In genomic region chr19:55740753-55741438, GRCm38 (mm10) we compare ENCODE assay signal across 8 mouse cellular contexts. TPM values are rescaled to one million over a fixed set of nuclear protein-coding genes. Genes with fewer than 3 reads are reported as not detected.
DNase-seq lines count a peak whose midpoint lies in the region; ATAC-seq and TF ChIP-seq lines count a peak whose summit lies in the region.

No protein-coding gene starts in this region.

- no peak for TF ChIP-seq POLR2A in cortical plate, adult 2 months (IDR thresholded peaks at IDR 0.05; ENCODE audit: extremely low read depth, insufficient read depth, low read length)

- peaks cover 66% of the 10 kb centered on the region for H3K27me3 ChIP-seq in erythroblast, embryonic 14.5 days (ENCODE audit: control insufficient read depth)
- peaks cover 23% of the 10 kb centered on the region for H3K27me3 ChIP-seq in hindbrain, embryonic 14.5 days (ENCODE audit: control insufficient read depth, insufficient read depth, low read length)

- no peak for DNase-seq in hindbrain, embryonic 14.5 days (ENCODE audit: low spot score)
- DNase-seq in T-cell, adult 2 months (ENCODE audit: low spot score) = no peak
- no peak for DNase-seq in adrenal gland, postnatal 36 days

- no peak overlapping the region for H3K27ac ChIP-seq in cortical plate, adult 2 months (ENCODE audit: insufficient read depth, low read length)
- H3K27ac ChIP-seq in hindbrain, embryonic 14.5 days = peak overlapping the region; percentile 61

- TF ChIP-seq CTCF in cortical plate, adult 2 months (IDR thresholded peaks at IDR 0.05; ENCODE audit: extremely low read depth, insufficient read depth, low read length) = no peak

- peaks cover 11% of the 10 kb centered on the region; the same call in 1 of the 2 replicates for H3K9me3 ChIP-seq in erythroblast, embryonic 14.5 days (ENCODE audit: control insufficient read depth, low read length)
- no peaks in the 10 kb centered on the region for H3K9me3 ChIP-seq in hindbrain, embryonic 14.5 days (ENCODE audit: control insufficient read depth, low read length)

- H3K9ac ChIP-seq in hindbrain, embryonic 14.5 days = peak overlapping the region; percentile 71

- H3K36me3 ChIP-seq in erythroblast, embryonic 14.5 days (ENCODE audit: control insufficient read depth) = no peaks in the 10 kb centered on the region
- no peaks in the 10 kb centered on the region for H3K36me3 ChIP-seq in hindbrain, embryonic 14.5 days (replicated peaks; ENCODE audit: control insufficient read depth, insufficient read depth)

- 19% methylated on average over 10 of the region's 10 CpGs for WGBS in hindbrain, embryonic 14.5 days

- ATAC-seq in erythroblast, adult 5-6 weeks (replicated peaks; ENCODE audit: low FRiP score, poor library complexity, severe bottlenecking) = no peak
- ATAC-seq in hindbrain, embryonic 14.5 days (ENCODE audit: low FRiP score) = no peak
- ATAC-seq in megakaryocyte progenitor cell, adult 5-6 weeks (replicated peaks; ENCODE audit: poor library complexity) = peak; percentile 16; the same call in 1 of the 2 replicates
- ATAC-seq in erythroid progenitor cell, adult 5-6 weeks (replicated peaks; ENCODE audit: low FRiP score, poor library complexity, severe bottlenecking) = no peak

- H3K4me2 ChIP-seq in hindbrain, embryonic 14.5 days (replicated peaks) = peak overlapping the region; percentile 66

- H3K4me3 ChIP-seq in erythroblast, embryonic 14.5 days (replicated peaks) = peak overlapping the region; percentile 60
- H3K4me3 ChIP-seq in cortical plate, adult 2 months (ENCODE audit: insufficient read depth, low read length) = peak overlapping the region; percentile 31
- peak overlapping the region; percentile 46 for H3K4me3 ChIP-seq in hindbrain, embryonic 14.5 days (replicated peaks; ENCODE audit: low read length)

- H3K4me1 ChIP-seq in erythroblast, embryonic 14.5 days (ENCODE audit: control insufficient read depth) = peaks cover 26% of the 10 kb centered on the region
- H3K4me1 ChIP-seq in cortical plate, adult 2 months (ENCODE audit: control insufficient read depth, insufficient read depth, low read length) = no peaks in the 10 kb centered on the region
- H3K4me1 ChIP-seq in hindbrain, embryonic 14.5 days (replicated peaks; ENCODE audit: control insufficient read depth, insufficient read depth, low read length) = peaks cover 12% of the 10 kb centered on the region; the same call in 1 of the 2 replicates

RNA-seq across cellular contexts. Expression of gene Tcf7l2, which starts 0.7 kb away (rescaled TPM):
- 2.7 and 2.8 TPM in 2 replicates for polyA plus RNA-seq in erythroblast, embryonic 14.5 days (2012)
- 2.3 and 3.5 TPM in 2 replicates for total RNA-seq in erythroblast, adult 5-6 weeks (2015; ENCODE audit: low replicate concordance)
- total RNA-seq in erythroblast, adult 5-6 weeks (2017; ENCODE audit: low replicate concordance) = 0.68 and 1.5 TPM in 2 replicates
- 5.7 and 6.0 TPM in 2 replicates for polyA plus RNA-seq in cortical plate, adult 2 months (2012; rRNA removed)
- polyA plus RNA-seq in hindbrain, embryonic 14.5 days (2014; fragmentation: Nextera tagmentation; extraction: Ambion mirVana) = 24.0 and 38.1 TPM in 2 replicates
- 3.6 and 6.2 TPM in 2 replicates for total RNA-seq in megakaryocyte progenitor cell, adult 5-6 weeks (2015)
- total RNA-seq in megakaryocyte progenitor cell, adult 5-6 weeks (2017) = 0.37 and 0.71 TPM in 2 replicates
- 8.4 and 22.3 TPM in 2 replicates for total RNA-seq in erythroid progenitor cell, adult 5-6 weeks (2015; ENCODE audit: low replicate concordance)
- 0.61 and 2.1 TPM in 2 replicates for total RNA-seq in erythroid progenitor cell, adult 5-6 weeks (2017; ENCODE audit: low replicate concordance)
- 10 to 100 TPM; 22.7 to 28.3 TPM for total RNA-seq in adrenal gland, postnatal 36 days (2021)
